Mouse (Mus musculus): ENCODE data around the gene Apoc4.
A peak's percentile ranks its signal among the peaks of the same experiment; 100 is the strongest.

The Apoc4 gene

DNA sequence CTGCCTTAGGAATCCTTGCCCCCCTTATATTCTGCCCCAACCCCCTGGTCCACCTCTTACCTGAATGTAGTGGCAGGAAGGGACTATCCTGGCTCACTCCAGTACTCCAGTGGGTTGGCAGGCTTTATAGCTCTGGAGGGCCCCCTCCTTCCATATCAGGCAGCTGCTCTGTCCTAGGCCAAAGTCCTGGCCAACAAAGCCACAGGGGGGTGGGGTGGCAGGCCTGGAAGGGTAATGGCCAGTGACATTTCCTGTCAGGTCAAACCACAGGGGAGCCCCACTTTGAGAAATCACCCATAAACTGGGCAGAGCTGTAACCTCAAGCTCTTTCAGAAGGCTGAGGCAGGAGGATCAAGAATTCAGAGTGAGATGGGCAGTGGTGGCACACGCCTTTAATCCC, 4.6 kb downstream of the Apoc4 start:
- no peak for DNase-seq

DNA sequence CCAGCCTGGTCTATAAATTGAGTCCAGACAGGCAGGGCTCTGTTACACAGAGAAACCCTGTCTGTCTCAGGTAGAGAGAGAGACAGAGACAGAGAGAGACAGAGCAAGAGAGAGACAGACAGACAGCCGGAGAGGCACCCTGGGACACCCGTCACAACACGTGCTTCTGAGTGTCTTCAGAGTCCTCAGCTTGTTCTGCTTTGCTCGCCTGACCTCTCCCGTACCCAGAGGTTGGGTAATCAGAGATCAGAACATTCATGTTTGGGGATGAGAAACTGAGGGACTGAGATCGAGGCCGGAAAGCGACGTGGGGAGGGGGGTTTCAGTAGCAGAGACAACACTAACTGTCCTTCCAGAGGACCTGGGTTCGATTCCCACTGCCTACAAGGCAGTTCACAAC, 5.5 kb downstream of the Apoc4 start:
- DNase-seq = no peak

GRCm38 (mm10) chr7:19673083-19673699, 8.1 kb downstream of the Apoc4 start:
- no peak for DNase-seq

DNA sequence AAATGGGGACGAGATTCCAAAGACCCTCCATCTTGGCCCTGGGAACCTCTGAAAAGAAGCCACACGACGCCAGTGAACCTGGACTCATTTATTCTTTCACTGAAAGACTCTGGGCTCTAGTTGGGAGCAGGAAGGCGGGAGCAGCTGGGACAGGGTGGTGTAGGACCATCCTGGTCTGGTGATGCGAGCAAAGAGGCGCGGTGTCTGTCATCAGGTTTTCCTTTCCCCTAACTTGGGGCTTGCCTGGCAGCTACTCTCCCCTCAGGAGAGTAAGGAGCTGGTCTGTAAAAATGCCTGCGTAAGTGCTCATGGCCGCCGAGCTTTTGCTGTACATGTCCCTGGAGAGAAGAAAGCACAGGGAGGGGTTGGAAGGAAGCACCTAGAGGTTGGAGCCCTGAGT, 9.8 kb downstream of the Apoc4 start:
- DNase-seq = no peak

GRCm38 (mm10) chr7:19668947-19669721, 12.1 kb downstream of the Apoc4 start:
- DNase-seq = peak; percentile 92

GRCm38 (mm10) chr7:19667434-19667833, 13.8 kb downstream of the Apoc4 start:
- DNase-seq = no peak

- no peak for DNase-seq
These were observed 14.5 kb downstream of the Apoc4 start for GRCm38 (mm10) chr7:19666750-19667149.

DNA sequence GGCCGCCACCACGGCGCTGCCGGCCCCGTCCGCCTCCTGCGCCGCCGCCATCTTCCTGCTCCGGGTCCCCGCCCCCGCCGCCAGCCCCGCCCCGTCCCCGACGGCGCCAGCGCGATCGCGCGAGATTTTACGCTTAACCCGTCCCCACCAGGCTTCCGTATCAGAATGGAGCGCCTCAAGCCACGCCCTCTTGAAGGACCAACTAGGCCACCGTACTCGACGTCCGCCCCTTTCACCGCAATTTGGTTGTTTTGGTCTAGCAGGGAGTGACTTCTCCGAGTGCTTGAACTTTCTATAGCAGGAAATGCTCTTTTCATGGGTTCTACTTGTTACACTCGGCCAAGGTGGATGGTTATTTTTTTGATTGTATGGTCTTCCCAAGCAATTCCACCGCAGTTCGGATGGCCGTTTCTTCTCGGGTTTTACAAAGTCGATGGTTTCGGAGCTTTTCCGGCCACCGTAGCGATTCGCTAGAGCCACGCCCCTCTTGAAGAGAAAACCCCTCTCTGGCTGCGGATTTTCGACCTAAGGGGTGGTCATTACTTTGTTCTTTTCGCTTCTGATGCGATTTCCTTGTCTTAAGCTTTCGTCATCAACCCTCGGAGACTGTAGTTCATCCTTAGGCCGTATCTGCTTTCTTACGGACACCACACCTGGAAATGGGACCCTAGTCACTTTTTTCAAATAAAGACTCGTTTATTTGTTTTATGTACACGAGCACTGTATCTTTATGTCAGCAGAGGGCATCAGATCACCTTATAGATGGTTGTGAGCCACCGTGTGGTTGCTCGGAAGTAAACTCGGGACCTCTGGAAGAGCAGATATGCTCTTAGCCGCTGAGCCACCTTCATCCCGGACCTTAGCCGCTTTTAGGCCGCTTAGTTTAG, 16.1 kb downstream of the Apoc4 start, which contains the start of gene Clptm1:
TSS of gene Clptm1 (minus strand) at position 79 of the 887 bp plus-strand sequence.
- DNase-seq = peak; percentile 96

DNA sequence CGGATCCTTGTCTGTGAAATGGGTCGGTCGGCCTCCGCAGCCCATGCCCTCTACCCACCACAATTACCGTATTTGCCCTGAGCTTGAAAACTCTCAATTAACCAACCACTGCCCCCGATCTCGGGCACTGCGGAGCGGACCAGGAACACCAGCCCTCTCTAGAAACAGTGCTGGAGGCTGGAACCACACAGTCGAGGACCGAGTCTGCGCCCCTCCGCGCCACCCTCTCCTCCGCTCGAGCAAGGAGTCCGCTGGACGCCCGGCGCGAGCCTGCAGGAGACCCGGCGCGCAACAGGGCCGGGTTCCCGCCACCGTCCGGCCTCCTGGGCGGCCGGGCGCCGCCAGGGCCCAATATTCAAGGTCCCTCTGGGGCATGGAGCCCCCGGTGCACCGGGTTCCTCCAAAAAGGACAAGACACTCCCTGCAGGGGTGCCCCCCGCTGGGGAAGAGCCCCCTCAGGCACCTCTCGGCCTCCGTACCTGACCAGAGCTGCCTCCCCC, 16.8 kb downstream of the Apoc4 start:
- no peak for DNase-seq

DNA sequence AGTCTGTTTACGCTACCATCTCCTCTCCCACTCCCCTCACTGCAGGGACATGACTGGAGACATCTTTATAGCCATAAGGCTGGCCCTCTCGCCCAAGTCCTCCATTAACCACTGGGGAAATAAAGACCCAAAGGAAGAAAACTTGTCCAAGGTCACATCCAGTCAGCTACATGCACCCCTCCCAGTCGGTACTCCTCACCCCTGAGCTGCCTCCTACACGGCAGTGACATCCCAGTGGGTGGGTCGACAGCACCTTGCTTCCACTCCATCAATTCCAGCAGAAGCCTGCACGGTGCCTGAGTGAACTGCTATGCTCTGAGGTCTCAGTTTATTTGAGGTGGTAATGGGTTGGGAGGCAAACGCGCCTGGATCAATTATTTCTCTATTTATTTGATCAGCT, 17.3 kb downstream of the Apoc4 start:
- no peak for DNase-seq

DNA sequence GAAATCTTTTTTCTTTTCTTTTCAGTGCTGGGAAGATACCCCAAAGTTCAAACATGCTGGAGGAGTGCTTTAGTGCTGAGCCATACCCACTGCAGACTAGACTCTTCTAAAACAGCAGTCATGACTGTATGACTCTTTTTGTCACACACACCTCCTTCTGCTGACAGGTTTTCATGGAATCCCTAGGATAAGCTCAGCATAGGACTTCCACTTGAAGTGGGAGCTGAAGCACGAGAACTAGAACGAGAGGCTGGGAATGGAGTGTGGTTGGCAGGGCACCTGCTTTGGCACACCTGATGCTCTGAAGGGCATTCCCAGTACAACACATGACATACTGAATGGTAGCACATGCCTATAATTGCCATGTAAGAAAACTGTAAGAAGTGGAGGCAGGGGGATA, 28.7 kb downstream of the Apoc4 start:
- no peak for DNase-seq

- no peak for DNase-seq
These were observed 30.1 kb downstream of the Apoc4 start for GRCm38 (mm10) chr7:19651063-19651786.

GRCm38 (mm10) chr7:19641223-19641622, 40.1 kb downstream of the Apoc4 start:
- DNase-seq = no peak

DNA sequence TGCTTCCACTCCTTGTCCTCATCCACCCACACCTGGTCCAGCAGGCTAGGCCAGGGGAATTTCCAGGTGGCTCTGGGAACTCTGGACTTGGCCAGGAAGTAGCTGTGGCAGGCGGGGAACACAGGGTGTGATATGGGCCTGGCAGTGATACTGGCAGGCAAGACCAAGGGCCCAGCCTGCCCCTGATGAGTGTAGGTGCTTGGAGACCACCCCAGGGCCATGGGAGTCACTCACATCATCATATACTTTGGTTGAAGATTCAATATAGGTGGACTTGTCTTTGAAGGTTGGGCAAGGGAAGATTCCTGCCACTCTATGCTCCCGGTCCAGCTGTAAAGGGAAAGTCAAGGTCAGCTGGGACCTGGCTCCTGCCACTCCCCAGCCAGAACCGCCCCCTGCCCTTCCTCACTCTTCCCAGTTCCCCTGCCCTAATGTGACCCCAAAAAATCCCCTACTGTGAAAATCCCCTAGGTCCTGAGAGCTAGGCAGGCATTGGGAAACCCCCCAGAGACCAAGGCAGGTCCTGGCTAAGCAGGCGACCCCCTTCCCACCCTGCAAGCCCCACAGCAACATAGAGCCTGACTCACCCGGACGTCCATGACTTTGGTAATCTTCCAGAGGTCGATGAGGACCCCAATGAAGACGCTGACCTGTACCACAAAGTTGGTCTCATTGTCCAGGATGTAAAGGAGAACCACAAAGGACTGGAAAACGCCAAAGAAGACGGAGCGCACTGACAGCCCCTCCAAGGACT, 46.0 kb downstream of the Apoc4 start:
- no peak for DNase-seq

DNA sequence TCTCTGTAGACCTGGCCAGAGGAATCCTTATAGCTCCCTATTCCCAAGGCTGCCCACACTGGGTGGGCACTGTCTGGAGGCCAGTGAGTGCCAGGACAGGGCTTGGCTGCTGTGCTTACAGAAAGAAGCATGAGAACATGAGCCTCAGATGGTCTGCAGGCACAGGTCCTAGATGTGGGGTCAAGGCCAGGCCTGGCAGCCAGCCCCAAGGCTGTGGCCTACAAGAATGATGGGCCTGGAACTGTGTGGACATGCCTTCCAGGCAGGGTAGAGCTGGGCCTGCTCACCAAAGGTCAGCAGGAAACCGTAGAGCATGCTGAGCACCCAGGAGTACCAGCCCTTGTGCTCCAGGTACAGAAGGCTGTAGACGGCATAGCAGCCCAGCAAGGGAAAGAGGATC, 46.7 kb downstream of the Apoc4 start:
- no peak for DNase-seq

- no peak for DNase-seq
These were observed 47.4 kb downstream of the Apoc4 start for GRCm38 (mm10) chr7:19633855-19634254.

DNA sequence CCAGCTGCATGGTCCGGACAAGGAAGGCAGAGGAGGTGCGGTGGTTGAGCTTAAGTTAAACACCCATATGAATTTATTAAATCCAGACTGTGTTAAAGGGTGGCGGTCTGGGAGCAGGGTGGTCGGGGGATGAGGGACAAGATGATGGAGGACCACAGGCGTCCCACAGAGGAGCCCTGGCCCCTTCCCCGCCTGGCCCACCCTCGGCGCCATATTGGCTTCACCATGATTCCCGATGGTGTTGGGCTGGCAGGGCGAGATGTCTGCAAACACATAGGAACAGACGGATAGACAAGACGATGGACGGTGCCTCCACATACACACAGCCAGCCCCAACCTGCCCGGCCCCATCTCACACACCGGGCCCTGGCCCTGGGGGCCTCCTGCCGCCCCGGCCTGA, 48.1 kb downstream of the Apoc4 start:
- DNase-seq = no peak

DNA sequence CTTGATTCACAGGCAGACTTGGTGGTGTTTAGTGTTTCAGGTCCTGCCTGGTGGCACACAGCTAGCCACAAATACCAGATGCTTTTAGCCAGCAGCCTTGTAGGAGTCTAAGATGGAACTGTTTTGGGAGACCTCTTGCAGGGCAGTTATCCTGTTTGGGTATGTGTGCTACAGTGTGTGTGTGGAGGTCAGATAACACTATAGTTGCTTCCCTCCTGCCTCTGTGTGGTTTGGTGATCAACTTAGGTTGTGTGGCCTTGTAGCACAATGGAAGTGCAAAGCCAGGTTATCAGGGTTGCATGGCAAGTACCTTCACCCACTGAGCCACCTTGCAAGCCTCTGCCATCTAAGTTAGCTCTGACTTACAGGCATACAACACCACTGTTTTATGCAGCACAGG, 48.6 kb downstream of the Apoc4 start:
- no peak for DNase-seq

DNA sequence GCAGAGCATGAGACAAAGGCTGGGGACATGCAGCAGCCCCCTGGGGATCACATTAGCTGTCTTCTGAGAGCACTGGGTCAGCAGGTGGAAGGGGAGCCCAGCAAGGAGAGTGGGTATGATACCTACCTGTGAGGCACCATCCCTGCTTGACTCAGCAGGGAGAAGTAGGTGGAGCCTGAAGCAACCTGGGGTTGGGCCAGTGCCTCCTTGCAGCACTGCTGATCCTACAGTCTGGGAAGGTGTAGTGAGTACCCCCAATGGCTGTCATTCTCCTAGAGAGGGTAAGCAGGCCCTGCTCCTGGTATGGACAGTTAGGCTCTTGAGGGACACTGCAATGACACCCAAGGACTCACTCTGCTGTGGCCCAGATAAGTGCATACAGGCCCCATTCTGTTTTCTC, 49.0 kb downstream of the Apoc4 start:
- DNase-seq = no peak

DNA sequence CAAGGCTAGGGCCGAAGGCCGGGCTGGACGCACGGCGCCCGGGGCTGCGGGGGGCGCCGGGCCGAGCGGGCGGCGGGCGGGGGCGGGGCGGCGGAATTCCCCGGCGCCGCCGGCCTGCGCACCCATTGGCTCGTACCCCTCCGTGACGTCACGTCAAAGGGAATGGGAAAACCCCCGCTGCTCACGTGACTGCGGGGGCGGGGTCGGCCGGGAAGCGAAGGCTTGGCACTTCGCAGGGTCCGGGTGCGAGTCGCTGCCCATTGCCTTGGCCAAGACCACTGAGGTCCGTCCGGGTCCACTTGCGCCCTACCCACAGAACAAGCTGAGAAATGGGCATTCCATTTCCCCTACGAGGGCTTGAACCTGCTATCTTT, 51.9 kb downstream of the Apoc4 start, which contains the start of gene Relb:
TSS of gene Relb (minus strand) at position 78 of the 374 bp plus-strand sequence.
- DNase-seq = peak; percentile 96

DNA sequence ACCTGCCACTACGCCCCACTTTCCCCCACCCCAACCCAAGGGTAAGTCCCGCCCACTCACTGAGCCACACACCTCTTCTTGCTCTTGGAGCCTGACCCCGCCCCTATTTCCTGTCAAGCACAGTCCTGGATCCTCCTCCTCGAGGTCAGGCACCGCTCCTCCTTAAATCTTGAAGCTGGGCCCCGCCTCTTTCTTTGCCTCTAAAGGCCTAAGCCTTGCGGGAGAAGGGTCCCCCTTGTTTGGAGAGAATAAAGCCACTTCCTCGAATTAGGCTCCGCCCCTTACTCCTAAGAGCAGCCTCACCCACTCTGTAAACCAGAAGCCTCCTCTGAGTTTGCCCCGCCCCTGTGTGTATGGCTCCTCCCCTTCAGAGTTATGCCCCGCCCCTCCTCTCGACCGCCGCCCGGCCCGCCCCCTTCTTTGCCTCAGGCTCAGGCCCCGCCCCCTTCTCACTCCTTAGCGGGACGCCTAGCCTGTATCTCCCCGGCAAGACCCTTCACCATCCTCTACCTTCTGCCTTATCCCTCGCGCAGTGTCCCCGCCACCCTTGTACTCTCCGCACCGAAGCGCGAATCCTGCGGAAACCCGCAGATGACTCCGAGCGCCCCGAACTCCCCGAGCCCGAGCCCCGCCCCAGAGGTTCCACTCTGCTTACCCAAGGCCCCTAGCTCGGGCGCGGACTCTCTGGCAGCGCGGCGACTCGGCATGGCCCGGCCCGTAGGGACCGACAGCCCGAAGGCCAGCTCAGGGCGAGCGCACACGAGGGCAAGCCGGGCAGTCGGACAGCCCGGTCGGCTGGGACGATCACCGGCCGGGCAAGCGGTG, 52.5 kb downstream of the Apoc4 start:
- peak; percentile 82 for DNase-seq

Measured in right cerebral cortex, postnatal 4 days (tissue).